Mouse (Mus musculus): ENCODE measurements around the gene Rab12.
A peak's percentile ranks its signal among the peaks of the same experiment; 100 is the strongest.

Gene Rab12

GRCm38 (mm10) chr17:66502865-66503264 is 16.7 kb downstream of the Rab12 start:
- DNase-seq (ENCODE audit: low spot score) = no peak

DNA sequence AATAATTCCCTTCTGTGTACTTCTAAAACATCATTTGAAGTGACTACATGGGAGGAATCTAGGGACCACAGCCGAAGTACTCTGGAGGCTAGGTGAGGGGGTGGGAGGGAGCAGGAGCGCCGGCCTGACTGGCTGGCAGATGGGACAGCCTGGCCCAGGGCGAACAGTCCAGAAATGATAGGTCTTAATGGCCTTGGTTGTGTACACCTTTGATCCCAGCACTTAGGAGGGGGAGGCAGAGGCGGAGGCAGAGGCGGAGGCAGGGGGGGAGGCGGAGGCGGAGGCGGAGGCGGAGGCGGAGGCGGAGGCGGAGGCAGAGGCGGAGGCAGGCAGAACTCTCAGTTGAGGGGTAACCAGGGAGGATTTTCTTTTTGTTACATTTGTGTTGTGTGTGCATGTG is 20.9 kb downstream of the Rab12 start:
- no peak for DNase-seq (ENCODE audit: low spot score)

- DNase-seq (ENCODE audit: low spot score) = no peak
These were observed 22.9 kb downstream of the Rab12 start for GRCm38 (mm10) chr17:66496589-66496988.

GRCm38 (mm10) chr17:66490022-66490601 is 29.4 kb downstream of the Rab12 start:
- peak; percentile 84 for DNase-seq (ENCODE audit: low spot score)

GRCm38 (mm10) chr17:66486576-66486975 is 33.0 kb downstream of the Rab12 start:
- no peak for DNase-seq (ENCODE audit: low spot score)

DNA sequence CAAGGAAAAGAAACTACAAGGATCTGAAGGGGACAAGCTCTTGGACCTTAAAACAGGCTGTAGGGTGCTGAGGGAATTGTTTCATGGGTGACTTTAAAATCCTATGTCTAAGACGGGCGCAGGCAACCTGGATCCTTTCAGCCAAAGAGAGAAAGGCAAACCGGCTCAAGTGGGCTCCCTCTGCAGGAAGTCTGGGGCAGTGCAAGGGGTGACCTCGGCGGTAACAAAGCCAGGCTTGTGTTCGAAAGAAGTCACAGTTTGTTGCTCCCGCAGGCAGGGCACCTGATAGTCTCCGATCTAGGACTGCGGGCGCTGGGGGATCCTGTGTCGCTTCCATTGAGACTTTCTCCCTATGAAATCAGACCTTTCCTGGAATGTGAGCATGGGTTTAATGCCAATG is 33.8 kb downstream of the Rab12 start:
- peak; percentile 90 for DNase-seq (ENCODE audit: low spot score)

DNA sequence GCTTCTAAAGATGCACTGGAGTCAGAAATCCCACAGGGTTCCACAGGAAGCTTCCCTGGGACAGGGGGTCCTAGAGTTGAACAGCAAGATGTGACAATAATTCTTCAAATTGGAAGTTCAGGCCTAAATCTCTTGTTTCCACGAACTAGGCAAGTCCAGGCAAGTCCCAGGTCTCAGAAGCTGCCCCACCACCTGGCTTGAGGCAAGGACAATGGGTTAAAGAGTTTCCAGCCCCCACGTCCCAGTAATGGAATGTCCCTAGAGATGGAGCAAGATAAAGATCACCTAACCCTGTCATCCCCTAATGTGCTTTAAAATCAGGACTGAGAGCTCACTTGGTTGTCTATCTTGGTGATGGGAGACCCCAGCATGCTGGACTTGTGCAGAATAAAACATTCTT is 34.6 kb downstream of the Rab12 start:
- no peak for DNase-seq (ENCODE audit: low spot score)

GRCm38 (mm10) chr17:66483651-66484454 is 35.7 kb downstream of the Rab12 start:
- DNase-seq (ENCODE audit: low spot score) = no peak

DNA sequence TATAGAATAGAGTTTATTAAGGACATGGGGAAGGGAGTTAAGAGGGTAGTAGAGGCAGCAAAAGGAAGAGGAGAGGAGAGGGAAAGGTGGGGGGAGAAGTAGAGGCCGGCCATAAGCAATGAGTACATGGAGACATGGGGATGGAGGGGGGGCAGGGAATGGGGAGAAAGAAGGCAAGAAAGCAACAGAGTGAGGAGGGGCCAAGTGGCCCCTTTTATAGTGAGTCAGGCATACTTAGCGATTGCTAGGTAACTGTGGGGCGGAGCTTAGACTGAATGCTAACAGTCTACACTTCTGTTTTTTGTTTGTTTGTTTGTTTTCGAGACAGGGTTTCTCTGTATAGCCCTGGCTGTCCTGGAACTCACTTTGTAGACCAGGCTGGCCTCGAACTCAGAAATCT is 38.2 kb downstream of the Rab12 start:
- no peak for DNase-seq (ENCODE audit: low spot score)

- DNase-seq (ENCODE audit: low spot score) = peak; percentile 18
These were observed 38.8 kb downstream of the Rab12 start for GRCm38 (mm10) chr17:66480491-66481278.

- DNase-seq (ENCODE audit: low spot score) = peak; percentile 89
These were observed 39.6 kb downstream of the Rab12 start for GRCm38 (mm10) chr17:66479813-66480490.

GRCm38 (mm10) chr17:66479311-66479710 is 40.2 kb downstream of the Rab12 start:
- DNase-seq (ENCODE audit: low spot score) = peak; percentile 77

DNA sequence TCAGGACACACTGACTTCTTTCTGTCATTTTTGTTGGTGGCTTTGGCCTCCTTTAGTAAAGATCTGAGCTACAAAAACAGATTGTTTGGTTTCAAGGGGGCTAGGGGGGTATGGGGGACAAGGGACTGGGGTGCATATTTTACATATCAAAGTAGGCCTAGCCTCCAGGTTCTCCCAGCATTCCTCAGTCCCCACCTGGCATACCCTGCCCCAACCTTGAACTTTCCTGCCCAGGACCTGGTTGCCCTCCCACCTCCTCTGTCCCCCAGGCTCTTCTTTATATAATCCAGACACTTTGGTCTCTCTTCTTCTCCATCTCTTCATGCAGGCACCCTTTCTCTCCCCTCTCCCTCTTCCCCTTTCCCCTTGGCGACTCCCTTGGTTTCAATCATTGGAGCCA is 46.3 kb downstream of the Rab12 start:
- no peak for DNase-seq (ENCODE audit: low spot score)

- DNase-seq (ENCODE audit: low spot score) = no peak
These were observed 47.8 kb downstream of the Rab12 start for GRCm38 (mm10) chr17:66471775-66472174.

DNA sequence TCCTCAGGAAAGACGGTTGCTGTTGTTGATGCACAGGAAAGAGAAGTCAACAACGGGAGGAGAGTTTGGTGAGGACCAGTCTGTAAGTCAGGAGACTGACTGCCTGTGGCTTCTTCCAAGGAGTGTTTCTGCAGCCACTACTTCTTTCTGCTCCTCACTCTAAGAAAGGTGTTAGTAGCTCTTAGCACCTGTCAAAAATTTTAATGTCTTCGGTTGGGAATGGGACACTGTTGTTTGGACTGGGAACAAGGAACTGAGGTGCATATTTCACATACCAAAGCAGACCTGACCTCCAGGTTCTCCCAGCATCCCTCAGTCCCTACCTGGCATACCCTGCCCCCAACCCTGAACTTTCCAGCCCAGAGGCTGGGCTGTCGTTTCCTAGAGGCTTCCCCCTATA is 48.3 kb downstream of the Rab12 start:
- no peak for DNase-seq (ENCODE audit: low spot score)

DNA sequence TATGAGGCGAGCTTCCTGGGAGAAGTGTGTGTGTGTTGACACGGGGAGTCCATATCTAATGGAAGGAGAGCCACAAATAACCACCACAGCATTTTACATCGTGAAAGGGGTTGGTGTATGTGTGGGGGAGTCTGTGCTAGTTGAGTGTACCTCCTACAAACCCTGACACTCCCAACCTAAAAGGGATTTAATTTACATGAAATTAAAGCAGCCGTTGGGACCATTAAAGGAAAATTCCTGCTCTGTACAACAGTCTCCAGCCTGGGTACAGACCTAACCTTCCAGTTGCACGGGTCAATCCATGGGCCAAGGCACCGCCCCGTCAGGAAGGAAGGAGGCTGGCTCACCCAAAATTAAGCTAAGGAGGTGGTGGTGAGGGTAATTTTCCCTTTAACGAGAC is 49.5 kb downstream of the Rab12 start:
- no peak for DNase-seq (ENCODE audit: low spot score)

GRCm38 (mm10) chr17:66457278-66457677 is 62.3 kb downstream of the Rab12 start:
- no peak for DNase-seq (ENCODE audit: low spot score)

- peak; percentile 97 for DNase-seq (ENCODE audit: low spot score)
These were observed 68.4 kb downstream of the Rab12 start for GRCm38 (mm10) chr17:66451143-66451542.

DNA sequence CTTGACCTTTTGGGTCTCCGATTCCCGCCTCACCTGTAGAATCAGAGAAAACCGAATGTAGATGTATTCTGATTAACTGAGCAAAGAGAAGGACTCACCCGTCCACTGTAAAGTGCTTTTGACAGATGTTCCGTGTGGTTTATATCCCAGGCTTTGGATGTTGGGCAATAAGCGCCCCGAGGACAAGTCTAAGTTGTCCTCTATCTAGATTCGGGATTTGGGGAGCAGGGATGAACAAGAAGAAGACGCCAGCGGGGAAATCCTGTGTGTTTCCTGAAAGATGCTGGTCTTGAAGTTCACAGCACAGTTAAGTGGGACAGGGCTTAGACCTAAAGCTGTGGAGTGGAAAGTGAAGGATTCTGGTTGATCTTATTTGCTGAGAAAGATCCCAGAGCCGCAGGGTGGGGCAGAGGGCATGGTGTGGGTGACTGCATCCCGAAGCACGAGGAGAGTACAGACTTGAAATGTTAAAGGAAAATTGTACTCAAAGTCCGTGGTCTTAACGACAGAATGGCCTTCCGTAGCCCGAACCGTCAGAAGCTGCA is 68.9 kb downstream of the Rab12 start:
- DNase-seq (ENCODE audit: low spot score) = peak; percentile 23

GRCm38 (mm10) chr17:66449460-66450341 is 69.8 kb downstream of the Rab12 start, which contains the start of gene Mtcl1:
Mtcl1 (minus strand) TSS chr17:66449750.
- DNase-seq (ENCODE audit: low spot score) = peak; percentile 85

Measured in embryo, embryonic 10.5 days (tissue).